Mouse (Mus musculus) adrenal gland, adult 8-10 months (tissue): ENCODE measurements around the gene Slc22a21. TPM values are rescaled to one million over a fixed set of nuclear protein-coding genes. Genes with fewer than 3 reads are reported as not detected.
"Not testable (repeated sequence)": the region's sequence is repeated elsewhere in the genome, so short reads cannot be mapped to it uniquely, and the experiment has no call there.

Experiments used
- DNase-seq: peaks from one replicate; pipeline ENCODE4 v3.0.0; 2022
- total RNA-seq, 4 experiments: library from RNA; stranded (reverse); gene quantifications; 2 replicates each; pipeline ENCODE4 v1.2.4; 2022

Gene Slc22a21
- total RNA-seq, 4 experiments from 2014 or later, result 4.4 to 12.5 (median 6.6) TPM

- DNase-seq, result no peak
Observed at GRCm38 (mm10) chr11:54002147-54002760, 22.1 kb upstream of the Slc22a21 start.

DNA sequence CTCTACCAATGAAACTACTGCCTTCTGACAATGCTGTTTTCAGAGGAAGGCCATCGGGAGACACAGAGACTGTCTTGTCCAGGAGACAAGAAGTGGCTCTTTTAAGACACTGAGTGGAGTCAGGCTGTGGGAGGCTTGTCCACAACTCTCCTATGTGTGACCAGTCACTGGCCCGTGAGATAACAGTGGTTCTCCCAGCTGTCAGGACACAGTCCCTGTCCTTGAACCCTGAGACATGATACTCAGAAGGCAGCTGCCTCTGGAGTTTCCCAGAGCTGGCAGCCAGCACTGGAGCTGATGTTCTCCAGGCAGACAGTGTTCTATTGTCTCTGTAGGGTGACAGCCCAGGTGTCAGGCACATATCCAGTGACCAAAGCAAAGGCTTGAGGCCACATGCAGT, 17.5 kb upstream of the Slc22a21 start:
- DNase-seq, result no peak

DNA sequence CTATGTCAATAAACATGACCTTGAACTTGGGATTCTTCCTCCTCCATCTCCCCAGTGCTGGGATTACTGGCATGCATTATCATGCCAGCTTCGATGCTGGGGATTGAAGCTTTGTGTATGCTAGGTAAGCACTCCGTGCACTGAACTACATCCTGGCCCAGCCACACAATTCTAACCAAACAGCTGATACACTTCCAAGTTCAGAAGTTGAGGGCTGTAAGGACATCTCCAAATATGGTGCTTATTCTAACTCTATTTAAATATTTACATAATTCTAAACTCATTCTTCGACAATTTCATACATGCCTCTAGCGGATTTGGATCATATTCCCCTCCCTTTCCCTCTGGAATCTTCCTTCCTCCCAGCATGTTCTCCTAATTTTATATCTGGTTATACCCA, 12.1 kb upstream of the Slc22a21 start:
- no peak for DNase-seq

GRCm38 (mm10) chr11:53989232-53989631, 9.1 kb upstream of the Slc22a21 start:
- no peak for DNase-seq

DNA sequence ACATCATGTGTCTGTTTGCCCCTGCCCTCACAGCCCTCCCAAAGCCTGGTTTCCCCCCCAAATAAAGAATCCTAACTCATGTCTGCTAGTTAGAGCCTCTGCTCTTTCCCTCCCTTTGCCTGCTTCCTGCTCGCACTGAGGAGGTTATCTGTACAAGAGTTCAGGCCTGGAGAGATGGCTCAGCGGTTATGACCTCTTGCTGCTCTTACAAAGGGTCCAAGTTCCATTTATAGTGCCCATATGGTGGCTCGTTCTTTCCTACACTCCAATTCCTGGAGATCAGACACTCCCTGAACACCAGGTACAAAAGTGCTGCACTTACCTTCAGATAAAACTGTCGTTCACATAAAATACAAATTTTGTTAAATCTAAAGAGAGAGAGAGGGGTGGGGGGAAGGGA, 7.9 kb upstream of the Slc22a21 start:
- DNase-seq, result no peak

- no peak for DNase-seq
Observed at GRCm38 (mm10) chr11:53981396-53981795, 1.3 kb upstream of the Slc22a21 start.

- DNase-seq, result not testable (repeated sequence)
Observed at GRCm38 (mm10) chr11:53979456-53979787, 710 bp downstream of the Slc22a21 start.

- no peak for DNase-seq
Observed at GRCm38 (mm10) chr11:53977672-53978071, 2.5 kb downstream of the Slc22a21 start.

- no peak for DNase-seq
Observed at GRCm38 (mm10) chr11:53975559-53975958, 4.6 kb downstream of the Slc22a21 start.

DNA sequence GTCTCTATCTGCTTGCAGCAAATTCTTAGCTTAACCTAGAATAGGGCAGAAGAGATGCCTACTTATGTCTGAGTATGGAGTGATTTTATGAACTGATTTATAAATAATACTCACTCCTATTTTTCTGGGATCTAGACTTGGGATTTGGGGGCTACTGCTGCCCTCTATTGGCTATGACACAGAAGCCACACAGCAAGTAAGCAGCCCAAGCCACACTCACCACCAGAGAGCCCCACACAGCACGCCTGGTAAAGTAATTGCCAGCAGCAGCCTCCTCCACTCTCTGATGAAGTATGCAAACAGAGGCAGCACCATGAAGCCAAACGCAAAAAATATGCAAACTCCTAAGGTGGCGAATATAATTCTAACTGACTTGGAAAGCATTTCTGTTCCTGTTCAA, 21.1 kb downstream of the Slc22a21 start:
- no peak for DNase-seq

DNA sequence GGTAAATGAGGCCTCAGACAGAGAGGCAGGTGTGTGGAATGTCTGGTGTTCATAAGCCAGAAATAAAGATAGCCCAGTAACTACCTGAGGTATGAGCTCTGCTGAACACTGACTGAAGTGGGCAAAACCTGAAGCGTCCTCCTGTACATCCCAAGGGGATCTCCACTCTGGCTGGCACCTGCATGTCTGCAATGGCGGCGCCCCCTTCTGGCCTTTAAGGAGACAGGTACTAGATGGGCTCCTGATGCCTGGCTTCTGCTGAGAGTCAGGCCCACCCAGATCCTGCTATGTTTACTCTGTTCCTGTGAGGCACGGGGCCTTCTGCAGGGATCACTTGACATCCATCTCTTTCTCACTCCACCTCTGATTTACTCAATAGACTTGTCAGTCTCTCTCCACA, 22.0 kb downstream of the Slc22a21 start:
- DNase-seq, result peak; percentile 13

DNA sequence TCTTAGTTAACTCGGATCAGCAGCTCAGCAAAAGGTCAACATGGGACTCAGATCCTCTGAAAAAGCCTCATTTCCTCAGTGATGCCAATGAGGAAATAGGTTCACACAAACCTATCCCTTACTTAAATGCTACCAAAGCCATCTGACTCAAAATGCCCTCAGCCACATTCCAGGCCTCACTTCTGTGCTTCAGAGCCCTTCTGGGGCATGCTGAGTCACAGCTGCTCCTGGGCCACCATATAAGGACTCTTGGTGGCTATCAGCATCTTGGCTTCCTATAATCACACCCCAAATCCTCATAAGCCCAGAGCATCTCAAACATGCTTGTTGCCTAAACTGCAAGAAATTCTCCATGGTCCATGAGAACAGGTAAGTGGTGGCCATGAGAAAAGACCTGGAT, 23.5 kb downstream of the Slc22a21 start:
- no peak for DNase-seq

DNA sequence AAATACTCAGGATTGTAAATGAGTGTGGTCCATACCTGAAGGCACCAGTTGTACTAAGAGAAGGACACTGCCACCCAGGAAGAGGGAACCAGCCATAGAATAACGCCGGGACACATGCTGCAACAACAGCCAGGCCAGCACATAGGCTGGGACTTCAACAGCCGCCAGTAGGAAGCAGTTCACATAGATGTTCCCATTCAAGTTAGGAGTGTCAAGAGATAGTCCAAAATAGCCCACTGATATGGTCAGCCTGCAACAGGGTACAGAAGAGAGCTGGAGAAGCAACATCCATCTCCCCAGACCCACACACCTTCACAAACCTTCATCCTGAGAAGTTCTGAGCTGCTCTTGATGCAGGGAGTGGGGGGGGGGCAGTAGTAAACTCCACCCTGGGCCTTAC, 25.5 kb downstream of the Slc22a21 start:
- DNase-seq, result no peak

- not testable (repeated sequence) for DNase-seq
Observed at GRCm38 (mm10) chr11:53950133-53950532, 30.0 kb downstream of the Slc22a21 start.

DNA sequence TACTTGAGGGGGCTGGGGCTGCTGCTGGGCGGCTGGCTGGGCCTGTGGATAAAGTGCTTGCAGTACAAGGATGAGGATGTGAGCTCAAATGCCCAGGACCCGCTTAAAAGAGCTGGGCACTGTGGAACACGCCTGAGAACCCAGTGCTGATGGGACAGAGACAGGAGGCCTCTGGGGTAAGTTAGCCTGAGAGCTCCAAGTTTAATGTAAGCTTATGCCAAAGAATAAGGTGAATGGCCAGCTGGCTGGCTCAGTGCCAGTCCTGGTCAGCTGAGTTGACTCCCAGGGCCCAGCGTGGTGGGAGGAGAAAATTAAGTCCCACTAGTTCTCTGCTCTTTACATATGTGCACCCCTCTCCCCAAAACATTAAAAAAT, 48.2 kb downstream of the Slc22a21 start:
- not testable (repeated sequence) for DNase-seq

GRCm38 (mm10) chr11:53931091-53931943, 48.8 kb downstream of the Slc22a21 start:
- DNase-seq, result peak; percentile 74

DNA sequence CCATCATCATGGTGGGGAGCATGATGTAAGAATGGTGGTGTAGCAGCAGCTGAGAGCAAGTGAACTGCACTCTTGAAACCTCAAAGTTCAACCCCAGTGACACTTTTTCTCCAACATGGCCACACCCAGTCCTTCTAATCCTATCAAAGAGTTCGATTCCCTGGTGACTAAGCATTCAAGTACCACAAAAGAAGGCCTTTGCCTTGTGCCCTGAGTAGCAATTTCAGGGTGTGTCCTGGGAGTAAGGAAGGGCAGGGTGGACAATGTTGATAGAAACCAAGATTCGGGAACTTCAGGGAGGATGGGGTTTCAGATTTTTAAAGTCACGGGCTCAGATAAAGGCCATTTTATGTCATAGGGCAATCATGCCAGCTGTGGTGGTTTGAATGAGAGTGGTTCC, 50.4 kb downstream of the Slc22a21 start:
- no peak for DNase-seq

GRCm38 (mm10) chr11:53928585-53928984, 51.5 kb downstream of the Slc22a21 start:
- DNase-seq, result no peak

DNA sequence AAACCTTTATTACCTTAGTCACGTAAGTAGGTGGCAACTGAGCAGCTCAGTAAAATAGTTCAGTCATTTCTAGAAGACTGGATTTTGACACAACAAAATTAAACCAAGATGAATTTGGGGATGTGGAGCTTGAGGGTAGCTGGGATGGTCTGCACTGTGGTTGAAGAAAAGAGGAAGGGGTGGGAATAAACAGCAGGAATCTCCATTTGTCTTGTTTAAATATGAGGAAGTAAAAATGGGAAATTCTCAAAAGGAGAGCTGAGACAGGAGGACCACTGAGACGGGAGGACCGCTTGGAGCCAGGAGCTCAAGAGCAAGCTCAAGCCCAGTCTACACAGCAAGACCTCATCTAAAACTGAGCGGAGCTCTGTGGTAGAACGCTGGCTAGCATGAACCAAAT, 53.8 kb downstream of the Slc22a21 start:
- DNase-seq, result no peak

GRCm38 (mm10) chr11:53918851-53919250, 61.3 kb downstream of the Slc22a21 start:
- DNase-seq, result no peak

DNA sequence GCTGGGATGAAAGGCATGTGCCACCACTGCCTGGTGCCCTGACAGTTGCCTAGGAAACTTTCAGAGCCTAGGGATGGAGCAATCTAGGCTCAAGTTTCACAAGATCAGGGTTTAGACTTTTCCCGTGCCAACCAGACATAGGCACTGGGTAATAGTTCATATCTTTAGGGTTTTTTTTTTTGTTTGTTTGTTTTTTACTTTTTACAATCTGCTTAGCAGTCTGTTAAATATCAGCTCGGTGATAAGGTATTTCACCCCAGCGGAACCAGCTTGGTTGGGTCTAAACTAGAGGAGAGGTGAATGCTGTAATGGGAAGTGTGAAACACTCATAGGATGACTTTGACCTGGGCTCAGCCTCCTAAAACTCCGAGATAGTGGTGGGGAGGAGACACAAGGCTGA, 69.1 kb downstream of the Slc22a21 start:
- DNase-seq, result no peak

- DNase-seq, result no peak
Observed at GRCm38 (mm10) chr11:53908686-53909085, 71.4 kb downstream of the Slc22a21 start.

DNA sequence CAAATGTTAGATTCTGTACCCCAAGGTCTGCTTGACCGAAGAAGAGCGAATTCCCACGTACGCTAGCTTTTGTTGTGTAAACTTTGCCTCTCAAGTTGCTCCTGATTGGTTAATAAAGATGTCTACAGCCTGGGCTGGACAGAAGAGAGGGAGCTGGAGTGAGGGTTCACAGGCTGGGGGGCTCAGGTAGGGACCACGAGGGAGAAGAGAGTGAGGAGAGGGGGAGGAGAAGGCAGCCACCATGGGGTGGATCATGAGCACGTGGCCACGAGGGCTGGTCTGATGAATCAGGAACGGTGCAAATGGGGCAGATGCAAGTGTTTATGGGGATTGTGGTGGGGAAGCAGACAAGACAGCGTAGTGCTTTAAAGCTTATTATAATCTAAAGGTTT, 75.6 kb downstream of the Slc22a21 start:
- DNase-seq, result no peak

GRCm38 (mm10) chr11:53903781-53904533, 76.2 kb downstream of the Slc22a21 start:
- no peak for DNase-seq
